12 mouse cellular contexts compared by ENCODE assay signal in the genomic region with DNA sequence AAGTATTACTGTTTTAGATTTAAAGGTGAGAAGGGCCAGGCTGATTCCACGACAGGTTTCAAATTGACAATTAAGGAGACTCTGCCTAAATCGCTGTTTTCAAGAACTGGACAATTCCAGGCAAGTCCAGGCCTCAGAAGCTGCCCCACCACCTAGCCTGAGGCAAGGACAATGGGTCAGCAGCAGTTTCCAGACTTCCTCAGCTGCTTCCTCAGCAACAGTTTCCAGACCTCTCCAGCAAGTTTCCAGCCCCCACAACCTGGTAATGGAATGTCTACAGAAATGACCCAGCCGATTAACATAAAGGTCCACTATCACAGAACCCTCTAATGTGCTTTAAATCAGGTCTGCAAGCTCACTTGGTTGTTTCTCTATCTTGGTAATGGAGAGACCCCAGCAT. TPM values are rescaled to one million over a fixed set of nuclear protein-coding genes. Genes with fewer than 3 reads are reported as not detected.
DNase-seq lines count a peak whose midpoint lies in the region; ATAC-seq and TF ChIP-seq lines count a peak whose summit lies in the region.
"Had no signal": no experiment of that assay in that cellular context is flagged by ENCODE, and none has a peak within 500 bp of the region (broad histone marks: within the 10 kb centered on the region; RNA-seq: fewer than 3 reads in every experiment).

No protein-coding gene starts in this region.

- peaks cover 2 to 8% of the 10 kb centered on the region in 2 experiments for H3K4me1 ChIP-seq in ES-E14 (ENCODE audit: control insufficient read depth in 2 of 2, insufficient read depth in 2 of 2, low read length in 2 of 2, poor library complexity in 1 of 2)
- H3K4me1 ChIP-seq in hindbrain, embryonic 16.5 days (ENCODE audit: control insufficient read depth, insufficient read depth, low read depth, low read length) = peaks cover 14% of the 10 kb centered on the region
- H3K4me1 ChIP-seq in midbrain, embryonic 15.5 days = peaks cover 22% of the 10 kb centered on the region

- DNase-seq in heart, adult 11 months = peak; percentile 55
- DNase-seq in heart, postnatal 4 days = no peak
- DNase-seq in ES-E14 (ENCODE audit: low read depth, low spot score) = no peak
- DNase-seq in Muller cell, postnatal 12 days (ENCODE audit: inconsistent ontology term) = no peak
- DNase-seq in layer of hippocampus, postnatal 25 days (ENCODE audit: extremely low spot score in 1 of 2, low spot score in 1 of 2) = no peak
- DNase-seq: adrenal gland, adult 8-10 months; heart, postnatal 36 days had no signal

- H3K9me3 ChIP-seq in ES-E14 (ENCODE audit: control insufficient read depth, insufficient read depth, low read depth, low read length) = no peaks in the 10 kb centered on the region
- no peaks in the 10 kb centered on the region for H3K9me3 ChIP-seq in hindbrain, embryonic 16.5 days (ENCODE audit: control insufficient read depth, low read length)
- H3K9me3 ChIP-seq in midbrain, embryonic 15.5 days = no peaks in the 10 kb centered on the region
- H3K9me3 ChIP-seq: embryonic facial prominence, embryonic 15.5 days had no signal

- no peaks in the 10 kb centered on the region for H3K27me3 ChIP-seq in hindbrain, embryonic 16.5 days (replicated peaks; ENCODE audit: control insufficient read depth, insufficient read depth, low read length)
- no peaks in the 10 kb centered on the region for H3K27me3 ChIP-seq in midbrain, embryonic 15.5 days (replicated peaks)
- H3K27me3 ChIP-seq: embryonic facial prominence, embryonic 15.5 days had no signal

- no peak overlapping the region for H3K4me2 ChIP-seq in hindbrain, embryonic 16.5 days (ENCODE audit: low read length)
- H3K4me2 ChIP-seq in midbrain, embryonic 15.5 days = peak overlapping the region; percentile 54

- H3K36me3 ChIP-seq in ES-E14 (ENCODE audit: control insufficient read depth, insufficient read depth, low read length, poor library complexity, severe bottlenecking) = no peaks in the 10 kb centered on the region
- H3K36me3 ChIP-seq in hindbrain, embryonic 16.5 days (ENCODE audit: control insufficient read depth, insufficient read depth, low read length) = no peaks in the 10 kb centered on the region
- no peaks in the 10 kb centered on the region for H3K36me3 ChIP-seq in midbrain, embryonic 15.5 days (replicated peaks)
- H3K36me3 ChIP-seq: embryonic facial prominence, embryonic 15.5 days had no signal

- H3K9ac ChIP-seq in ES-E14 (ENCODE audit: insufficient read depth, low read depth, low read length, poor library complexity, severe bottlenecking) = no peak overlapping the region; the same call in 1 of the 2 replicates
- no peak overlapping the region; the same call in 1 of the 2 replicates for H3K9ac ChIP-seq in hindbrain, embryonic 16.5 days (ENCODE audit: low read depth, low read length)
- peak overlapping the region; percentile 37; the same call in 1 of the 2 replicates for H3K9ac ChIP-seq in midbrain, embryonic 15.5 days
- H3K9ac ChIP-seq: embryonic facial prominence, embryonic 15.5 days had no signal

- in situ Hi-C loops in ES-E14 (cut with MboI; ENCODE audit: low sequenced_read_pairs in 2 of 2, unreplicated experiment in 2 of 2) = no loop called here

- H3K27ac ChIP-seq in ES-E14 (ENCODE audit: insufficient read depth, low read depth, low read length, poor library complexity, severe bottlenecking) = peak overlapping the region; percentile 65; the same call in 1 of the 2 replicates
- H3K27ac ChIP-seq in hindbrain, embryonic 16.5 days (ENCODE audit: low read depth, low read length) = peak overlapping the region; percentile 29
- peak overlapping the region; percentile 83 for H3K27ac ChIP-seq in midbrain, embryonic 15.5 days
- H3K27ac ChIP-seq: embryonic facial prominence, embryonic 15.5 days; macrophage had no signal

- H3K4me3 ChIP-seq in ES-E14 (ENCODE audit: insufficient read depth in 1 of 2, low read depth in 1 of 2, low read length in 2 of 2, poor library complexity in 1 of 2, severe bottlenecking in 1 of 2) = peak overlapping the region; percentile 8 to 49; a peak in 1 of 4 replicates
- no peak overlapping the region for H3K4me3 ChIP-seq in hindbrain, embryonic 16.5 days (ENCODE audit: low read length)
- no peak overlapping the region for H3K4me3 ChIP-seq in midbrain, embryonic 15.5 days

- WGBS in hindbrain, embryonic 16.5 days = 79% methylated on average over 3 of the region's 3 CpGs
- 85% methylated on average over 3 of the region's 3 CpGs for WGBS in midbrain, embryonic 15.5 days

- ATAC-seq in hindbrain, embryonic 16.5 days = no peak
- ATAC-seq in midbrain, embryonic 15.5 days (replicated peaks) = no peak
- ATAC-seq in granulocyte monocyte progenitor cell, adult 5-6 weeks (replicated peaks; ENCODE audit: poor library complexity, severe bottlenecking) = no peak

TF ChIP-seq in ES-E14, 5 proteins besides CTCF, POLR2A, EP300 and RAD21:
- TF ChIP-seq ZC3H11A (IDR thresholded peaks at IDR 0.05; ENCODE audit: borderline replicate concordance, low read depth, low read length) (no peak), ZNF384 (IDR thresholded peaks at IDR 0.05; ENCODE audit: low read depth, low read length) (no peak), CHD2 (IDR thresholded peaks at IDR 0.05; ENCODE audit: low read depth, low read length) (no peak), MAFK (IDR thresholded peaks at IDR 0.05; ENCODE audit: insufficient read depth, low read depth, low read length) (no peak), HCFC1 (IDR thresholded peaks at IDR 0.05; ENCODE audit: borderline replicate concordance, insufficient read depth, low read length) (no peak)

RNA-seq across cellular contexts. Expression of a gene that starts 16.7 kb away (rescaled TPM):
- 100 to 1,000 TPM; 182 to 205 TPM for total RNA-seq in heart, postnatal 4 days (2021)
- 337 and 384 TPM in 2 replicates for total RNA-seq in ES-E14 (2012; rRNA removed)
- 46.2 and 50.7 TPM in 2 replicates for polyA plus RNA-seq in hindbrain, embryonic 16.5 days (2015; fragmentation: Nextera tagmentation; extraction: Ambion mirVana)
- 70.6 and 77.3 TPM in 2 replicates for polyA plus RNA-seq in midbrain, embryonic 15.5 days (2015; fragmentation: Nextera tagmentation; extraction: Ambion mirVana)
- 384 and 480 TPM in 2 replicates for total RNA-seq in granulocyte monocyte progenitor cell, adult 5-6 weeks (2014; fragmentation: Nextera tagmentation)
- 580 and 667 TPM in 2 replicates for total RNA-seq in granulocyte monocyte progenitor cell, adult 5-6 weeks (2017)
- 100 to 1,000 TPM; 235 to 287 TPM for total RNA-seq in layer of hippocampus, postnatal 25 days (2021)

RNA-seq across cellular contexts. Expression of a gene that starts 36.4 kb away (rescaled TPM):
- 10 to 100 TPM; 36.0 to 38.1 TPM for total RNA-seq in heart, postnatal 4 days (2021)
- 40.5 and 44.0 TPM in 2 replicates for total RNA-seq in ES-E14 (2012; rRNA removed)
- polyA plus RNA-seq in hindbrain, embryonic 16.5 days (2015; fragmentation: Nextera tagmentation; extraction: Ambion mirVana) = 23.2 and 25.5 TPM in 2 replicates
- 28.8 and 31.5 TPM in 2 replicates for polyA plus RNA-seq in midbrain, embryonic 15.5 days (2015; fragmentation: Nextera tagmentation; extraction: Ambion mirVana)
- 36.8 and 50.7 TPM in 2 replicates for total RNA-seq in granulocyte monocyte progenitor cell, adult 5-6 weeks (2014; fragmentation: Nextera tagmentation)
- 45.9 and 60.9 TPM in 2 replicates for total RNA-seq in granulocyte monocyte progenitor cell, adult 5-6 weeks (2017)
- total RNA-seq in layer of hippocampus, postnatal 25 days (2021) = 10 to 100 TPM; 44.1 to 45.5 TPM

RNA-seq across cellular contexts. Expression of a gene that starts 56.6 kb away (rescaled TPM):
- 1 to 10 TPM; 5.8 to 5.9 TPM for total RNA-seq in heart, postnatal 4 days (2021)
- 42.9 and 56.8 TPM in 2 replicates for total RNA-seq in ES-E14 (2012; rRNA removed)
- 24.5 and 28.4 TPM in 2 replicates for polyA plus RNA-seq in hindbrain, embryonic 16.5 days (2015; fragmentation: Nextera tagmentation; extraction: Ambion mirVana)
- polyA plus RNA-seq in midbrain, embryonic 15.5 days (2015; fragmentation: Nextera tagmentation; extraction: Ambion mirVana) = 25.3 and 28.3 TPM in 2 replicates
- total RNA-seq in granulocyte monocyte progenitor cell, adult 5-6 weeks (2014; fragmentation: Nextera tagmentation) = 7.9 and 10.5 TPM in 2 replicates
- total RNA-seq in granulocyte monocyte progenitor cell, adult 5-6 weeks (2017) = 15.1 and 18.8 TPM in 2 replicates
- 10 to 100 TPM; 12.5 to 13.4 TPM for total RNA-seq in layer of hippocampus, postnatal 25 days (2021)

Comparison
In these comparisons a context has a peak if more than half of its experiments do, and no peak if none do; other contexts are left out.
1. H3K27ac ChIP-seq: peak in every context shown above with its lines; median percentile 83 in midbrain, embryonic 15.5 days; 65 in ES-E14; 29 in hindbrain, embryonic 16.5 days.
2. H3K4me3 ChIP-seq: peak in ES-E14 (2 of 2); none in hindbrain, embryonic 16.5 days (single experiment) and midbrain, embryonic 15.5 days (single experiment).